Mouse (Mus musculus) urinary bladder, postnatal 10 days (tissue): Measurements from ENCODE around the gene Kiz.

Source experiments
- DNase-seq: peaks from one replicate; pipeline ENCODE4 v3.0.0; 2022; ENCODE audit warnings: low spot score

Kiz gene

DNA sequence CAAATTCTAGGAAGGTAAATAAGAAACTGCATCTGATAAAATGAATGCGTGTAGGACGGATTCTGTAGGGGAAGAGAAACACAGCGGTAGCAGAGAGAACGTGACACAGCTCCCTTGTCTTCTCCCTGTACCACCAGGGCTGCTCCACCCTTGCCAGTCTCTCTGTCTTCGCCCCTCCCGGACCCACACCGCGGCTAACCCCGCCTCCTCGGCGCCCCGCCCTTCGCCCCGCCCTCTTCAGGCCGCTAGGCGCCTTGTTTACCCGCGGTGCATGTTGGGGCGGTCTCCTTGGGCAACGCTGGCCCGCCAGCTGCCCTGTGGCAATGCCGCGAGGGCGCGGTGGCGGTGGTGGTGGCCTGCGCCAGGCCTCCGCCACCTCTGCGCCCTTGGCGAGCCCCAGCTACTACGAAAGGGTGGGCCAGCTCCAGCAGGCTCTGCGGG lies at the start of gene Kiz:
Kiz (plus strand) TSS at position 266 of the 441 bp plus-strand sequence.
- DNase-seq = peak; percentile 67

DNA sequence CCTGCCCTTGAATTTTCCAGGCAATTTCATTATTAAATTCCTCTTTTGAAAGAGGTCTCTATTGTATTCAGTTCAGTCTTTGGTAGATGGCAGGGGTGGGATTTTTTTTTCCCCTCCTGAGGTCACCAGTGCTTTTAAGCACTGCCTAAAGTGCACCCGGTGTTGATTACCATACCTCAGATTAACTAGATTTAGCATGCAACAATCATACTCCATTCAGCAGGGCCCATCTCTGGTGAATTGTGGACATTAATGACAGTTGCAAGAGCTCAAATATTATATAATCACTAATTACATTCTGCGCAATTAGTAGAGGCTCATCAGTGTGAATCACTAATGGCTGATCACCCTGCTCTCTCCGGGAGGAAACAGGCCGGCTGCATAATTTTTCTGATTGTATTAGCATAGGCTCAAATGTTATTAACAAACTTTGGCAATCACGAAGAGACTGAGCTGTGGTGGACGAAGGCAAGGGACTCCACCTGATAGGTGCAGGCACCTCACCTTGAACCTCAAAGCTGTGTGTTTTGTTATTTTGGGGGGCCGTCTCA lies 45.9 kb upstream of the Kiz start:
- no peak for DNase-seq

- DNase-seq = no peak
Measured at GRCm38 (mm10) chr2:146810695-146811094, 45.0 kb upstream of the Kiz start.

DNA sequence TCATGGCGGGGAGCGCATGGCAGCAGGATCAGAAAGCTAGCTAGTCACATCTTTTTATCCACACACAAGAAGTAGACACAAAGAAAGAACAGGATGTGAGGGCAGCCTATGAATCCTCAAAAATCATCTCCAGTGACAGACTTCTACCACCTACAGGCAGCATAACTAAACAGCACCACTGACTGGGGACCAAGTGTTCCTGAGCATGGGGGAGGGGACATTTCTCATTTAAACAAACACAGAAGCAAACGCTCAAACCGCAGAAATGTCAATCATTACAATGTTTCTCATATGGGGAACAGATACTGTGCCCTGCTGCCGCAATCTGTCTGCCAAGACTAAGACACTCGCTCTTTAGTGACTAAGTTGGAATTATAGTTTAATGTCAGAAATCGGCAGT lies 40.7 kb upstream of the Kiz start:
- DNase-seq = no peak

DNA sequence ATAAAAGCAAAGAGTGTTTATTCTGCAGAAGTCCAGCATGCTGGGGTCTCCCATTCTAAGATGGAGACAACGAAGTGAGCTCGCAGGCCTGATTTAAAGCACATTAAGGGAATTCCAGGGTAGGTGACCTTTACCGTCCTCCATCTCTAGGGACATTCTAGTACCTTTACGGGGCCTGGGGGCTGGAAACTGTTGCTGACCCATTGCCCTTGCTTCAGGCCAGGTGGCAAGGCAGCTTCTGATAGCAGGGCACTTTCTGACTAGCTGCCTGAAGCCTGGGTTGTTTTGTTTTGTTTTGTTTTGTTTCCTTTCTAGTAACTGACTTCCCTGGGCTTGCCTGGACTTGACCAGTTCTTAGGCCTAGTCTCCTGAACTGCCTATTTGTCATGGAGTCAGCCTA lies 36.6 kb upstream of the Kiz start:
- no peak for DNase-seq

DNA sequence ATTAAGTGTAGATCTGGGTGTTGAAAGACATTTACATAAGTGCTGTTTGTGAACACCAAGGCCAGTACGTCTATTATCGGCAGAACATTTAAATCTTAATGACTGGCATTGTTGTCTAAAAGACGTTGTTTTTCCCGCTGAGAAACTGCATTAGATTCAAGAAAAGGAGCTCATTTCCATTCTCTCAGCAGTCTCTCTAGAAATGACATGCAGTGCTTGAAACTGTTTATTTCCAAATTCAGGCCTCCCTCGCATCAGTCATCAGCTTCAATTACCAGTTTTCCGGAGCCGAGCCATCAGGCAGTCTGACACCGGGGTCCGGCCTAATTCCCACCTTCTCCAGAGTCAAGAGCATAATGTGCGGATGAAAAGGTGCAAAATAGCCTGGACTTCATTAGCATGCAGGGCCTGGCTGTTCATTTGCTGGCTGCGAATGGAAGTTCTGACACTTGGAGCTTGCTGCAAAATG lies 32.1 kb upstream of the Kiz start:
- DNase-seq = no peak

- DNase-seq = no peak
Measured at GRCm38 (mm10) chr2:146824043-146824442, 31.6 kb upstream of the Kiz start.

- no peak for DNase-seq
Measured at GRCm38 (mm10) chr2:146828006-146828405, 27.7 kb upstream of the Kiz start.

GRCm38 (mm10) chr2:146833222-146834063 lies 22.2 kb upstream of the Kiz start:
- no peak for DNase-seq

DNA sequence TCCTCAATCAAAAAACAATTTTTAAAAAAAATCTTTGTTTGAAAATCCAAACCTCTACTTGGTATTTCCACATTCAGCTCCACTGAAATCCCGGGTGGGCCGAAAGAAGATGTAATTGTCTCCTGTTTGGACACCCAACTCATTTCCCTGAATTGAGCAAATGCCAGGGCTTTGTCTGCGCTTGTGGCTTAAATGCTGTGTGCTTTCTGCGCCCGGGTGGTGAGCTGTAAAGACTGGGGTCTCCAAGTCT lies 21.7 kb upstream of the Kiz start:
- DNase-seq = no peak

- no peak for DNase-seq
Measured at GRCm38 (mm10) chr2:146834314-146835201, 21.1 kb upstream of the Kiz start.

- DNase-seq = no peak
Measured at GRCm38 (mm10) chr2:146835241-146835990, 20.2 kb upstream of the Kiz start.

GRCm38 (mm10) chr2:146836246-146836645 lies 19.4 kb upstream of the Kiz start:
- DNase-seq = no peak

- DNase-seq = no peak
Measured at GRCm38 (mm10) chr2:146836871-146837550, 18.7 kb upstream of the Kiz start.

- no peak for DNase-seq
Measured at GRCm38 (mm10) chr2:146837653-146838052, 18.0 kb upstream of the Kiz start.

DNA sequence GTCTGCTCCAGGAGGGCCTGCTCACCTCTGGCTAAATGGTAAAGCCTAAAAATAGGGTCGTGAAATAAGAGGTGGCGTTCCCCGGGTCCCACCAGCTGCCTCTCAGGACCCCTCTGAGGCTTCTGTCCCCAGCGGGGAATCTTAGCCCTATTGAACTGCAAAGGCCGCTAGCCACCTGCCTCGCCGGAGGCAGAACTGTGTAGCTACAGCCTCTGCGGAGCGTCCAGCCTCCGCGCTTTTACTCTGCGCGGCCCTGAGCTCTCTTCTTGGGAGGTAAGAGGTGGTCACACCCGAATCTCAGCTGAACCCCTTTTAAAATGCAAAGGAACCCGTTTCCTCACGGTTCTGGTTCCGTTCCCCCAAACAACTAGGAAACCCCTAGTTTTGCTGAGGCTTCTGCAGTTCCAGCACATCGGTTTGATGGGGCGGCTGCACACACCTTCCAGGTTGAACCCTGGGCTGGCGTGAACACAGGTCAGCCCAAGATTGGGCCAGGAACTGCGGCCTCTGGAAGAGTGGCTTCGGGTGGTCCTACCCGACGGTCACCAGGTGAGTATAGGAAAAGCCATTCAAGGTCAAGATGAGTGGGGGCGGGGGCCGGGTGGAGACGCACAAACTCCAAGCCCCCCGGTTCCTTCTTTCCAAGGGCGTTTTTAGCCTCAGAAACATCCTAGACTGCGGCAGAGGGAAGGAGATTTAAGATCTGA lies 16.9 kb upstream of the Kiz start:
- DNase-seq = no peak

DNA sequence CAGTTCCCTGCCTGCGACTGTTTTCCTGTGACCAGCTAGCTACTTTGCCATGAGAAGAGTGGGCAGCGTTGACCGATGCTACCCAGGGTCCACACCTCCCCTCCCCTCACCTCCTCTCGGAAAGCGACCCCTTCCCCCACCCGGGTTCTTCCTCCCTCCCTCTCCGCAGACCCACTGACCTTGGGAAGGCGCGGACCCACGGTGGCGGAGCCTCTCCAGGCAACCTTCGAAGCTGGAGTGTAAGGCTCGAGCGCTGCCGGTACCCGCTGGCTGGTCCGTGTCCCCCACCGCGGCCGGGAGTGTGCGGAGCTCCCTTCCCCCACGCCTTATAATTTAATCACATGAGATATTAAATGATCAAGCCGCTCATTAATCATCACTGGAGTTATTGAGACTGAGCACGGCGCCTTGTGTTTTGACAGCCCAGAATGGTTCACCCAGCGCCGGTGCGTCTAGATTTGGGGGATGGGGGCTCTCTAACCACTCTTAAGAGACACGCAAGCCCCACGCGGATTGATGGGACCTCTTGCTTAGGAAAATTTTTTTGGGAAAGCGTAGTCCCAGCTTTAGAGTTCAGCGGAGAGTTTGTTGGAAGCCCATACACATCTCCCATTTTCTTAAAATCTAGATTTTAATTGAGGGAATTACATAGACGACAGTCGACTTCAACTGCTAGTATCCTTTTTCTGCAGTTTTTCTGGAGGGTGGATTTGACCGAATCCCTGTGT lies 16.2 kb upstream of the Kiz start:
- DNase-seq = no peak

DNA sequence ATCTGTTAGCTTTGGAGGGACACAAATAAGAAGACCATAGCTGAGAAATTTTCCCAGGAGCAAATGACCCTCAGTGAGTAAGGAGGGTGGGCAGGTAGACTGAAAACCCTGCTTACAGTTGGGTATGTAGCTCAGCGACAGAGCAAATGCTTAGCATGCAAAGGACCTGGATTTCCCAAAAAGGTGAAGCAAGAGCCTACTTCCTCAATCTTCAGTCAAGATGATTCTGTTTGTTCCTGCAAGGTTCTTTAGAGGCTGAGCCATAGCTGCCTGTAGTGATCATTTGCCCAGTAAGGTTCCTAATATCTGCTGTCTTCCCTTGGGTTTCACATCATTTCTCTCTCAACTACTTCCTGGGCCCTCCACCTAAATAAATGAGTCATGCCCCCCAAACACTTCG lies 7.8 kb upstream of the Kiz start:
- DNase-seq = no peak

GRCm38 (mm10) chr2:146856120-146856519 lies 456 bp downstream of the Kiz start:
- DNase-seq = no peak

- DNase-seq = no peak
Measured at GRCm38 (mm10) chr2:146856853-146857252, 1.2 kb downstream of the Kiz start.
